Mouse (Mus musculus) layer of hippocampus, postnatal 36 days (tissue): ENCODE results near the gene Rasl12. TPM values are rescaled to one million over a fixed set of nuclear protein-coding genes. Genes with fewer than 3 reads are reported as not detected.

Source experiments
- DNase-seq, 2 experiments: peaks; one replicate each; pipeline ENCODE4 v3.0.0; 2022
- total RNA-seq, 2 experiments: library from RNA; stranded (reverse); gene quantifications; 2 replicates each; pipeline ENCODE4 v1.2.3; 2021

Rasl12 gene
- total RNA-seq, result 1 to 10 TPM; 3.3 to 3.7 TPM

GRCm38 (mm10) chr9:65398279-65398678 lies at the start of gene Rasl12:
Gene Rasl12, plus strand, starts transcription at chr9:65398506.
- peak; percentile 38 to 52 for DNase-seq

- no peak for DNase-seq
Observed at GRCm38 (mm10) chr9:65353251-65353650, 45.1 kb upstream of the Rasl12 start.

- no peak for DNase-seq
Observed at GRCm38 (mm10) chr9:65356561-65356960, 41.7 kb upstream of the Rasl12 start.

- no peak for DNase-seq
Observed at GRCm38 (mm10) chr9:65356971-65357370, 41.3 kb upstream of the Rasl12 start.

- DNase-seq, result no peak
Observed at GRCm38 (mm10) chr9:65358956-65359480, 39.3 kb upstream of the Rasl12 start.

- DNase-seq, result no peak
Observed at GRCm38 (mm10) chr9:65360641-65361448, 37.5 kb upstream of the Rasl12 start, which contains the start of gene Ubap1l. Gene Ubap1l, plus strand, starts transcription at chr9:65361041.

- DNase-seq, result no peak
Observed at GRCm38 (mm10) chr9:65363684-65364083, 34.6 kb upstream of the Rasl12 start.

- DNase-seq, result no peak
Observed at GRCm38 (mm10) chr9:65365721-65366120, 32.6 kb upstream of the Rasl12 start.

- DNase-seq, result no peak
Observed at GRCm38 (mm10) chr9:65371756-65372155, 26.6 kb upstream of the Rasl12 start.

- DNase-seq, result no peak
Observed at GRCm38 (mm10) chr9:65372449-65372848, 25.9 kb upstream of the Rasl12 start.

GRCm38 (mm10) chr9:65374468-65375162 lies 23.7 kb upstream of the Rasl12 start:
- no peak for DNase-seq

GRCm38 (mm10) chr9:65375163-65375934 lies 23.0 kb upstream of the Rasl12 start:
- DNase-seq, result peak; percentile 54 to 70

- DNase-seq, result no peak
Observed at GRCm38 (mm10) chr9:65381017-65381590, 17.2 kb upstream of the Rasl12 start.

GRCm38 (mm10) chr9:65382031-65382750 lies 16.1 kb upstream of the Rasl12 start:
- DNase-seq, result no peak

GRCm38 (mm10) chr9:65382751-65383097 lies 15.6 kb upstream of the Rasl12 start:
- DNase-seq, result no peak

- DNase-seq, result no peak
Observed at GRCm38 (mm10) chr9:65384276-65384675, 14.0 kb upstream of the Rasl12 start.

GRCm38 (mm10) chr9:65386373-65387140 lies 11.7 kb upstream of the Rasl12 start:
- DNase-seq, result no peak

- no peak for DNase-seq
Observed at GRCm38 (mm10) chr9:65390752-65391612, 7.3 kb upstream of the Rasl12 start.

GRCm38 (mm10) chr9:65391613-65391964 lies 6.7 kb upstream of the Rasl12 start, which contains the start of gene Kbtbd13:
Gene Kbtbd13, minus strand, starts transcription at chr9:65391652.
- no peak for DNase-seq
